25 mouse cellular contexts compared by ENCODE assay signal in genomic region chr5:68051101-68051500, GRCm38 (mm10). TPM values are rescaled to one million over a fixed set of nuclear protein-coding genes. Genes with fewer than 3 reads are reported as not detected.
DNase-seq lines count a peak whose midpoint lies in the region; ATAC-seq and TF ChIP-seq lines count a peak whose summit lies in the region.
"Had no signal": no experiment of that assay in that cellular context is flagged by ENCODE, and none has a peak within 500 bp of the region (broad histone marks: within the 10 kb centered on the region; RNA-seq: fewer than 3 reads in every experiment).

No protein-coding gene starts in this region.

- peaks cover 3% of the 10 kb centered on the region; the same call in 1 of the 2 replicates for H3K4me1 ChIP-seq in hindbrain, embryonic 14.5 days (replicated peaks; ENCODE audit: control insufficient read depth, insufficient read depth, low read length)
- H3K4me1 ChIP-seq in midbrain, embryonic 13.5 days (replicated peaks) = peaks cover 15% of the 10 kb centered on the region
- H3K4me1 ChIP-seq in heart, embryonic 10.5 days = 0 out of 2 replicates have a peak, but pooled peaks cover 4% of the 10 kb centered on the region
- H3K4me1 ChIP-seq in kidney, adult 2 months (ENCODE audit: control insufficient read depth, insufficient read depth, low read length) = no peaks in the 10 kb centered on the region
- H3K4me1 ChIP-seq: embryonic facial prominence, embryonic 13.5 days; heart, embryonic 13.5 days had no signal

- 0 out of 2 replicates have a peak, but pooled peaks have one; percentile 23 for ATAC-seq in frontal cortex, adult (ENCODE audit: low TSS enrichment)
- ATAC-seq in hindbrain, embryonic 14.5 days (ENCODE audit: low FRiP score) = peak; percentile 59; the same call in 1 of the 2 replicates
- peak; percentile 66; the same call in 1 of the 2 replicates for ATAC-seq in midbrain, embryonic 13.5 days
- ATAC-seq: liver, postnatal 0 days had no signal

- no peaks in the 10 kb centered on the region for H3K9me3 ChIP-seq in hindbrain, embryonic 14.5 days (ENCODE audit: control insufficient read depth, low read length)
- no peaks in the 10 kb centered on the region for H3K9me3 ChIP-seq in midbrain, embryonic 13.5 days
- H3K9me3 ChIP-seq in heart, embryonic 10.5 days = no peaks in the 10 kb centered on the region
- H3K9me3 ChIP-seq: embryonic facial prominence, embryonic 13.5 days; heart, embryonic 13.5 days; neural tube, embryonic 13.5 days had no signal

- H3K36me3 ChIP-seq in hindbrain, embryonic 14.5 days (replicated peaks; ENCODE audit: control insufficient read depth, insufficient read depth) = no peaks in the 10 kb centered on the region
- no peaks in the 10 kb centered on the region for H3K36me3 ChIP-seq in midbrain, embryonic 13.5 days
- no peaks in the 10 kb centered on the region for H3K36me3 ChIP-seq in heart, embryonic 10.5 days
- H3K36me3 ChIP-seq in kidney, adult 2 months (ENCODE audit: control insufficient read depth, insufficient read depth, low read length) = no peaks in the 10 kb centered on the region
- H3K36me3 ChIP-seq: embryonic facial prominence, embryonic 13.5 days; heart, embryonic 13.5 days; neural tube, embryonic 13.5 days had no signal

- no peaks in the 10 kb centered on the region for H3K27me3 ChIP-seq in hindbrain, embryonic 14.5 days (ENCODE audit: control insufficient read depth, insufficient read depth, low read length)
- H3K27me3 ChIP-seq in midbrain, embryonic 13.5 days = no peaks in the 10 kb centered on the region
- no peaks in the 10 kb centered on the region for H3K27me3 ChIP-seq in heart, embryonic 10.5 days (ENCODE audit: insufficient read depth, poor library complexity, severe bottlenecking)
- H3K27me3 ChIP-seq in kidney, adult 2 months (replicated peaks; ENCODE audit: control insufficient read depth, insufficient read depth, low read length) = no peaks in the 10 kb centered on the region
- H3K27me3 ChIP-seq: embryonic facial prominence, embryonic 13.5 days; heart, embryonic 13.5 days; neural tube, embryonic 13.5 days had no signal

- H3K9ac ChIP-seq in hindbrain, embryonic 14.5 days = no peak overlapping the region
- no peak overlapping the region for H3K9ac ChIP-seq in midbrain, embryonic 13.5 days (replicated peaks)
- H3K9ac ChIP-seq: embryonic facial prominence, embryonic 13.5 days; heart, embryonic 13.5 days; liver, postnatal 0 days; neural tube, embryonic 13.5 days had no signal

- intact Hi-C loops in left cerebral cortex, postnatal 14 days (cut with DNase I) = no loop called here

- no peak overlapping the region for H3K4me2 ChIP-seq in hindbrain, embryonic 14.5 days (replicated peaks)
- no peak overlapping the region for H3K4me2 ChIP-seq in midbrain, embryonic 13.5 days (replicated peaks)
- H3K4me2 ChIP-seq: embryonic facial prominence, embryonic 13.5 days; heart, embryonic 13.5 days; neural tube, embryonic 13.5 days had no signal

- 7% methylated on average over 5 of the region's 5 CpGs for WGBS in hindbrain, embryonic 14.5 days
- 8% methylated on average over 5 of the region's 5 CpGs for WGBS in midbrain, embryonic 13.5 days
- 55% methylated on average over 5 of the region's 5 CpGs for WGBS in heart, embryonic 10.5 days
- WGBS in kidney, adult 2 months = 79% methylated on average over 5 of the region's 5 CpGs

- H3K4me3 ChIP-seq in hindbrain, embryonic 14.5 days (replicated peaks; ENCODE audit: low read length) = no peak overlapping the region
- no peak overlapping the region for H3K4me3 ChIP-seq in midbrain, embryonic 13.5 days (replicated peaks)
- no peak overlapping the region for H3K4me3 ChIP-seq in heart, embryonic 10.5 days
- H3K4me3 ChIP-seq in kidney, adult 2 months (ENCODE audit: insufficient read depth, low read depth, low read length) = no peak overlapping the region
- H3K4me3 ChIP-seq: embryonic facial prominence, embryonic 13.5 days; heart, embryonic 13.5 days; neural tube, embryonic 13.5 days had no signal

- TF ChIP-seq CTCF in kidney, adult 2 months (conservative IDR thresholded peaks at IDR 0.05; ENCODE audit: insufficient read depth, insufficient read length, low read depth, low read length) = no peak

- no peak overlapping the region for H3K27ac ChIP-seq in hindbrain, embryonic 14.5 days
- H3K27ac ChIP-seq in midbrain, embryonic 13.5 days = peak overlapping the region; percentile 62
- no peak overlapping the region for H3K27ac ChIP-seq in heart, embryonic 10.5 days
- H3K27ac ChIP-seq in kidney, adult 2 months (ENCODE audit: insufficient read depth, low read depth, low read length) = no peak overlapping the region
- H3K27ac ChIP-seq: embryonic facial prominence, embryonic 13.5 days; heart, embryonic 13.5 days; neural tube, embryonic 13.5 days had no signal

- no peak for DNase-seq in frontal cortex, postnatal 10 days (ENCODE audit: low spot score in 2 of 2)
- DNase-seq in hindbrain, embryonic 14.5 days (ENCODE audit: low spot score) = peak; percentile 27
- no peak for DNase-seq in left cerebral cortex, postnatal 14 days (ENCODE audit: low spot score in 2 of 2)
- DNase-seq in heart, embryonic 10.5 days (ENCODE audit: low spot score) = no peak
- no peak for DNase-seq in kidney, adult 2 months
- DNase-seq in urinary bladder, adult 2 months (ENCODE audit: low spot score) = no peak
- DNase-seq: adrenal gland, adult 8-10 months; cerebellum, adult 18-20 months; cerebellum, postnatal 36 days; heart, postnatal 36 days; kidney, adult 11 months; kidney, postnatal 36 days; liver; liver, postnatal 0 days; right cerebral cortex, postnatal 4 days; thymus, postnatal 4 days had no signal

- no peak for TF ChIP-seq POLR2A in kidney, adult 2 months (IDR thresholded peaks at IDR 0.05; ENCODE audit: low read depth, low read length)

RNA-seq across cellular contexts. Expression of gene Grxcr1, which starts 19.5 kb away (rescaled TPM):
- 0.20 TPM in 1 of 2 replicates, not detected in the other for polyA plus RNA-seq in hindbrain, embryonic 14.5 days (2014; fragmentation: Nextera tagmentation; extraction: Ambion mirVana)
- not detected in 2 replicates for polyA plus RNA-seq in midbrain, embryonic 13.5 days (2015; fragmentation: Nextera tagmentation; extraction: Ambion mirVana)
- not detected for total RNA-seq in left cerebral cortex, postnatal 14 days (2021)
- polyA plus RNA-seq in heart, embryonic 10.5 days (2016; fragmentation: Nextera tagmentation; extraction: Ambion mirVana) = not detected in 2 replicates
- polyA plus RNA-seq in kidney, adult 2 months (2012; rRNA removed) = not detected in 2 replicates
- polyA plus RNA-seq in urinary bladder, adult 2 months (2012; rRNA removed) = not detected in 2 replicates
- total RNA-seq: adrenal gland, adult 8-10 months; gastrocnemius, adult 18-20 months; heart, postnatal 36 days; layer of hippocampus, postnatal 10 days; left cerebral cortex, postnatal 10 days had no signal
- polyA plus RNA-seq: embryonic facial prominence, embryonic 13.5 days; gonadal fat pad, adult 2 months; heart, embryonic 13.5 days; liver, postnatal 0 days; neural tube, embryonic 13.5 days had no signal
